Mouse (Mus musculus) lung, postnatal 36 days (tissue): Measurements from ENCODE around the gene Polr2j.
A peak's percentile ranks its signal among the peaks of the same experiment; 100 is the strongest.

ENCODE experiments used
- DNase-seq: peaks from one replicate; pipeline ENCODE4 v3.0.0; 2022; ENCODE audit warnings: mixed read lengths

Polr2j gene

GRCm38 (mm10) chr5:136115891-136116783 is at the start of gene Polr2j:
Gene Polr2j, plus strand, starts transcription at chr5:136116631.
- DNase-seq = peak; percentile 98

- DNase-seq = no peak
Measured at GRCm38 (mm10) chr5:136069411-136069810, 47.0 kb upstream of the Polr2j start.

- no peak for DNase-seq
Measured at GRCm38 (mm10) chr5:136073051-136073450, 43.4 kb upstream of the Polr2j start.

- no peak for DNase-seq
Measured at GRCm38 (mm10) chr5:136073526-136073925, 42.9 kb upstream of the Polr2j start.

- DNase-seq = no peak
Measured at GRCm38 (mm10) chr5:136075076-136075475, 41.4 kb upstream of the Polr2j start.

GRCm38 (mm10) chr5:136076284-136076683 is 40.1 kb upstream of the Polr2j start:
- no peak for DNase-seq

GRCm38 (mm10) chr5:136077001-136077550 is 39.4 kb upstream of the Polr2j start:
- DNase-seq = no peak

- no peak for DNase-seq
Measured at GRCm38 (mm10) chr5:136078136-136078535, 38.3 kb upstream of the Polr2j start.

- no peak for DNase-seq
Measured at GRCm38 (mm10) chr5:136082345-136082744, 34.1 kb upstream of the Polr2j start.

- DNase-seq = peak; percentile 97
Measured at GRCm38 (mm10) chr5:136083669-136084107, 32.7 kb upstream of the Polr2j start, which contains the start of gene Rasa4. Gene Rasa4, plus strand, starts transcription at chr5:136083916.

GRCm38 (mm10) chr5:136084144-136084881 is 32.1 kb upstream of the Polr2j start:
- peak; percentile 31 for DNase-seq

- peak; percentile 9 for DNase-seq
Measured at GRCm38 (mm10) chr5:136084891-136085651, 31.4 kb upstream of the Polr2j start.

GRCm38 (mm10) chr5:136086290-136086689 is 30.1 kb upstream of the Polr2j start:
- no peak for DNase-seq

- DNase-seq = no peak
Measured at GRCm38 (mm10) chr5:136088821-136089575, 27.4 kb upstream of the Polr2j start.

GRCm38 (mm10) chr5:136091927-136092326 is 24.5 kb upstream of the Polr2j start:
- no peak for DNase-seq

GRCm38 (mm10) chr5:136094249-136095010 is 22.0 kb upstream of the Polr2j start:
- no peak for DNase-seq

- no peak for DNase-seq
Measured at GRCm38 (mm10) chr5:136095089-136095488, 21.3 kb upstream of the Polr2j start.

GRCm38 (mm10) chr5:136098536-136098935 is 17.9 kb upstream of the Polr2j start:
- DNase-seq = no peak

GRCm38 (mm10) chr5:136102099-136102820 is 14.2 kb upstream of the Polr2j start:
- peak; percentile 79 for DNase-seq

- no peak for DNase-seq
Measured at GRCm38 (mm10) chr5:136104511-136104910, 11.9 kb upstream of the Polr2j start.
